Mouse (Mus musculus): ENCODE measurements around the gene Fars2.

Gene Fars2

GRCm38 (mm10) chr13:36714101-36714500 lies 596.9 kb downstream of the Fars2 start:
- TF ChIP-seq GATA4 (IDR thresholded peaks at IDR 0.05; ENCODE audit: insufficient replicate concordance, low read length): no peak

DNA sequence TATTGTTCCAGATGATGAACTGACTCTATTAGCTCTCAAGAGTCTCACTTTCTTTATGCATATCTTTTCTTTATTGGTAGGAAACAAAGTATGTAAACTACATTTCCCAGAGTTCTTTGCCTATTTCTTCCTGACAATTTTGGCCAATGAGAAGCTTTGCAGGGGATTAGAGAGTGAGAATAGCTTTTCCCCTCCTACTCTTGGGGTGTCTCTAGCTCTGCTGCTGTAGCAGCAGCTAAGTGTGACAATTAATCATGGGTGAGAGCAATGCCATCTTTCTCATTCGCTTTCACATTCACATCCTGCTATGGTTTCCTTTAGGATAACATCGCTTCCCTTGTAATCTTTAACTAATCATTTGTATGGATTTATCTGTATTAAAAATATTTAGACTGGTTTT lies 599.5 kb downstream of the Fars2 start:
- no peak for TF ChIP-seq GATA4 (IDR thresholded peaks at IDR 0.05; ENCODE audit: insufficient replicate concordance, low read length)

DNA sequence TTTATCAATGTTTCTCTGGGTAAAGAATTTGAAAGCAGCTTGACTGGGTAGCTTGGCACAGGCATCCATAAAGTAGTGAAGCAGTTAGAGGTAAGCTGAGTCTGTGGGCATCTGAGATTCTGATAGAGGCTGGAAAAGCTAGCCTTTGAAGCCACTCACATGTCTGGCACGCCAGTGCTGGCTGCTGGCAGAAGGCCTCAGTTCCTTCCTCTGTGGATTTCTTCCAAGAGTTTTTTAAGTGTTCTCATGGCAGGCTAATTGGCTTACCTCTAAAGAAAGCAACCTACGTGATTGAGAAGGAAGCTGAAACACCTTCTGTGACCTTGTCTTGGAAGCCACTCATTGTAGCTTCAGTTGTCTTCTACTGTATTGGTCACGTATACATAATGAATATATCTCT lies 600.2 kb downstream of the Fars2 start:
- TF ChIP-seq GATA4 (IDR thresholded peaks at IDR 0.05; ENCODE audit: insufficient replicate concordance, low read length): no peak

GRCm38 (mm10) chr13:36720297-36721017 lies 603.2 kb downstream of the Fars2 start:
- no peak for TF ChIP-seq GATA4 (IDR thresholded peaks at IDR 0.05; ENCODE audit: insufficient replicate concordance, low read length)

- TF ChIP-seq GATA4 (IDR thresholded peaks at IDR 0.05; ENCODE audit: insufficient replicate concordance, low read length): no peak
These were observed 605.1 kb downstream of the Fars2 start for GRCm38 (mm10) chr13:36722309-36722708.

DNA sequence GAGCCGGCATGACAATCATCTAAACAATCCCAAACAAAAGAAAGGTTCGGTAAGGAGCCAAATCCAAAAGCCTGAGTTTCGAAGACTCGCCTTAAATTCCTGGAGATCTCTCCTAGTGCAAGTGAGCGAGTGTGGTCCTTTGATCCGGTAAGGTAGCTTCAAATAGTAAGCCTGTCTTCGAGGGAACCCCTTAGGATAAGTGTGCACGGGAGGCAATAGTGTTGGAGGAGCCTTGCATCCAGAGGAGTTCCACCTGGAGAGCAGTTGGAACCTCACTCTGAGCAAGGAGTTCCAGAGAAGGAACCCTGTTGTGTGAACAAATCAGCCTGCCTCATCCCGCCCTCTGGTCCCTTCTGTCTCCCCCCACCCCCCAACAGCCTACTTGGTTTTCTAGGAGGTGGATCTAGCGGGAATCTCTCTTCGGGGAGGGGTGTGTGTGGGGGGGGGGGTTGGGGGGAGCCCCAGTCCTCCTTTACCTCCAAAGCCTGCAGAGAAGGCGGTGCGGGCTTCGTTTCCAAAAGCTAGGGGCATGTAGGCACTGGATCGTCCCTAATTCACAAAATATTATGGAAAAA lies 606.6 kb downstream of the Fars2 start:
- no peak for TF ChIP-seq GATA4 (IDR thresholded peaks at IDR 0.05; ENCODE audit: insufficient replicate concordance, low read length)

DNA sequence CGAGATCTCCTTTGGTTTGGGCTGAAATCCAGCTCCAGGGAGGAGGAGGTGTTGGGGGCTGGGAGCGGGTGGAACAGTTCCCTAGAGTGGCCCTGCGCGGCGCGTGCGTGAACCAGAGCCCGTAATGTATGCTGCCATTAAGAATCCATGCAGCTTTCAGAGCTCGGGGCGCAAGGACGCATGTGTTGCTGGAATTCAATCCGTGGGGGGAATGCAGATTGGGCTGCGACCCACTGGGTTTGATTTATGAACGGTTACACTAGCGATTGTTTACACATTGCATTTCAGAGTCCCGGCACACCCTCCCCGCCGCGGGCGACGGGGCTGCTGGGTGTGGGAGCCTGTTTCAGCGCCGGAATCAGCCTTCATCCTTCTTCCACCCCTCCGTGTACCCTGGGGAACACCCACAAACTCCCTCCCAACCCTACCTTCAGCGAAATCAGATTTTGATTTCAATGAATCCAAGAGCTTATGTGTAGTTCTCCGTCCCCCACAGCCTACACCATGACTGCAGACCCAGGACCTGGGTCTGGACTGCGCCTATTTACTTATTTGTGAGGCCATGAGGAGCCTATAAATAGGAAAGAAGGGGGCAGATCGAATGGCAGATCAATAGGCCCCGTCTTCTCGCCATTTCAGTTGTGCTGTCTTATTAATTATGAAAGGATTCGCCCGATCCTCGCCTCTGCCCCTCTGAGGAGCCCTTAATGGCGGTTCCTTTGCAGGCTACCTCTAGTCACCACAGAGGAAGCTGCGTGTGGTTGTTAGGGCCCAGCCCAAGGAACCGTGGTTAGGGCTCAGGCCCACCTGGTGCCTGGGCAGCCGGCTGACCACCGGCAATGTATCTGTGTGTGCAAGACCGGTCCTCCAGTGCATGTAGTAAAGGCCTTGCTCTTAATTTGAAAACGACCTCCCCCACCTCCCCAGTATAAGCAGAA lies 607.6 kb downstream of the Fars2 start:
- no peak for TF ChIP-seq GATA4 (IDR thresholded peaks at IDR 0.05; ENCODE audit: insufficient replicate concordance, low read length)

- no peak for TF ChIP-seq GATA4 (IDR thresholded peaks at IDR 0.05; ENCODE audit: insufficient replicate concordance, low read length)
These were observed 608.7 kb downstream of the Fars2 start for GRCm38 (mm10) chr13:36725881-36726280.

DNA sequence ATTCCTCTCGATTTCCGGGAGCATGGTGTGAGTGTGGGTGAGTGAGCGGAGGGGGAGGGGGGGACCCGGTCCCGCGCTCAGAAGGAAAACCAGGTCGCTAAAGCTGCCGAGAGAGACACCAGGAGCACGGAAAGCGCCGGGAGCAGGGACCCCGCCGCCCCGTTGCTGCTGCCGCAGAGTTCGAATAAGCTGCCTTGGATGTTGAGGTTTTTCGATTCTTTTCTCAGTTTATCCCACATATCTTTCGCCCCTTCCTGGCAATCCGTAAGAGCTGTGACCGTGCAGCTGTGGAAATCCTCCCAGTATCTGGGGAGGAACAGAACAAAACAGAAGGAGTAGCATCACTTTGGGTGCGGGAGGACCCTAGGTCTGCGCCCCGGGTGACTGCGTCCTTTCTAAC lies 609.3 kb downstream of the Fars2 start:
- TF ChIP-seq GATA4 (IDR thresholded peaks at IDR 0.05; ENCODE audit: insufficient replicate concordance, low read length): no peak

DNA sequence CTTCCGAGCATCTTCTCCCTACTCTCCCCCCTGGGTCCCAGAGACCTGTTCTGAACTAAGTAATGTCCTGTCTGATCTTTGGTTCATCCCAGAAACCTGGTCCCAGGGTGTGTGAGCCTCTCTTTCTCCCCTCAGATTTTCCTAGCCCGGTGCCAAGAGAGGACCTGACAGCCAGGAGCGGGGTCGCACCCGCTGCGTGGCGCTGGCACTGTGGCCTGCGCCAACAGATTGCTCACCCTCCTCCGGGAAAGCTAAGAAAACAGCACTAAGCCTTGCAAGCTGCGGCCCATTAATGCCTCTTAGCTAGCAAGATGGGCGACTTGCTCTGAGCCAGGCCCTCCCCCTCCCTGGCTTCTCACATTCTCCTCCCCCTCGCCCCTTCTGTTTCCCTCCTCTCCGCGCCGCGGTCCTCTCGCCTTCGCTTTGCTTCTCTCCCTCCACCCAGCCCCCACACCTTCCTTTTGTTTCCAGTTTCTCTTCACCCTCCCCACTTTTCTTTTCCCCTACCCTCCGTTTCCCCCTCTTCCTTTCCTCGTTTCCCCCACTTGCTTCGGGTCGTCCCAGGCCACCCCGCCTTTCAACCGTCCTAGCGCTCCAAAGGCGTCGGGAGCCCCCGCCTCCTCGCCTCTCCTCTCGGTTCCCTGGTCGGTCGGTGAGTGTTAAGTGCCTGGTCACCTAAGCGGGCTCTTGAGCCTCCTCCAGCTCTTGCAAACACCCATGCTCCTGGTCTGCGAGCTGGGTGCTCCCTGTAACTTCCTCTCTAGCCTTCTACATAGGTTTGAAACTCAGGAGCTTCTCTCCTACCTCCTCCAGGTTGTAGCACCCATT lies 610.0 kb downstream of the Fars2 start:
- TF ChIP-seq GATA4 (IDR thresholded peaks at IDR 0.05; ENCODE audit: insufficient replicate concordance, low read length): no peak

DNA sequence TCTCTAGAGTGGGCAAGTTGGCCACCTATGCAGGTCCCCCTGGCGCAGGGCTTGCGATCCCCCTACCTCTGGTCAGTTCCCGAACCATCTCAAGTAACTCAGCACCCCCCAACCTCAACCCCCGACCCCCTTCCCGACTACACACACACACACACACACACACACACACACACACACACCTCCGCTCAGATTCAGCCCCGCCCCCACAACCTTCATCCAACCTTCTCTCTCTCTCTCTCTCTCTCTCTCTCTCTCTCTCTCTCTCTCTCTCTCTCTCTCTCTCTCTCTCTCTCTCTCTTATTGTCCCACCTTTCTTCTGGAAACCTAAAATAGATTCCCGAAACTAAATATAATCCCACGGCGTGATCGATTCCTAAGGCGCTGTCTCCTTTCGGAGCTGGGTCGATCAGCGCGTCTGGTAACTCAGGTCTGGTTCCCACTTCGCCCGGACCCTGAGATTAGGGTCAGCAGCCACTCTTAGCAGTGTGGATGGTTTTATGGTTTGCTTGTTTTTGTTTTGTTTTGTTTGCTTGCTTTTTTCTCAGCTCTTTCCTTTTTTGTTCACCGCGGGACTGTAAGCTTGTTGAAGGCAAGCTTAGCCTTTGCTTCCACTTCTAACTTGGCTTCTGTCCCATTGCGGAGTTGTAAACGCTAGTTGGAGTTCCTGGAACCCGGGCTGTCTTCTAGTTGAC lies 610.7 kb downstream of the Fars2 start:
- TF ChIP-seq GATA4 (IDR thresholded peaks at IDR 0.05; ENCODE audit: insufficient replicate concordance, low read length): no peak

- no peak for TF ChIP-seq GATA4 (IDR thresholded peaks at IDR 0.05; ENCODE audit: insufficient replicate concordance, low read length)
These were observed 611.3 kb downstream of the Fars2 start for GRCm38 (mm10) chr13:36728509-36728908.

- TF ChIP-seq GATA4 (IDR thresholded peaks at IDR 0.05; ENCODE audit: insufficient replicate concordance, low read length): no peak
These were observed 612.6 kb downstream of the Fars2 start for GRCm38 (mm10) chr13:36729731-36730340.

DNA sequence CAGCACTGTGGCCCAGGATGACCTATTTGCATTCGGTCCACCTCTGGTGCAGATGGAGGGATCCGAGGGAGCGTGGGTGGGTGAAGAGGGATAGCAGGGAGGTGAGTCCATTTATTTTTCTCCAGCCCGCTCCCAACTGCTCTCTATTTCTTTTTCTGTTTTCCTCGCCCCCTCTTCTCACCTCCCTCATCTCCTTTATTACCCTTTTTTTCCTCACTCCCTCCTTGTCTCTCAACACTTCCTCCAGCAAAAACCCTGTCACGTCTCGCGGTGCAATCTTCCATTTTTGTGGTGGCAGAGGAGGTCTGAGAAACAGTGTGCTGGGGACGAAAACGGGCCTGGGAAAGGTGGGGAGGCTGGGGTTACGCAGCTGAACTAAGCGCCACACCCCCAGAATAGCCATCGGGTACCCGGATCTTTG lies 613.1 kb downstream of the Fars2 start:
- TF ChIP-seq GATA4 (IDR thresholded peaks at IDR 0.05; ENCODE audit: insufficient replicate concordance, low read length): no peak

Data from liver, adult (tissue).